Mouse (Mus musculus) myocyte (in vitro differentiated cells): ENCODE data around the gene Mfap4. TPM values are rescaled to one million over a fixed set of nuclear protein-coding genes. Genes with fewer than 3 reads are reported as not detected.

Source experiments
- H3K27me3 ChIP-seq: one replicate; pipeline ENCODE4 v1.6.1; 2011; ENCODE audit not compliant: control insufficient read depth, insufficient read depth, insufficient read length
- H3K36me3 ChIP-seq: one replicate; pipeline ENCODE4 v1.6.1; 2011; ENCODE audit not compliant: control insufficient read depth, insufficient read depth
- H3K4me2 ChIP-seq: one replicate; pipeline ENCODE4 v1.6.1; 2011; ENCODE audit warnings: low read depth, control low read depth
- H3K4me3 ChIP-seq: one replicate; pipeline ENCODE4 v1.5.1; 2011; ENCODE audit warnings: mild to moderate bottlenecking, control low read depth, moderate library complexity
- H3K79me2 ChIP-seq: one replicate; pipeline ENCODE4 v1.6.1; 2011; ENCODE audit not compliant: control insufficient read depth, insufficient read depth
- H3ac ChIP-seq: one replicate; pipeline ENCODE4 v1.6.1; 2011; ENCODE audit not compliant: control insufficient read depth, insufficient read length
- CEBPB ChIP-seq: IDR thresholded peaks from 2 replicates; pipeline ENCODE4 v1.6.1; 2011; ENCODE audit warnings: mild to moderate bottlenecking, moderate library complexity; ENCODE audit not compliant: poor library complexity, insufficient read depth, severe bottlenecking
- E2F4 ChIP-seq: IDR thresholded peaks from one replicate; pipeline ENCODE4 v1.6.1; 2011; ENCODE audit warnings: mild to moderate bottlenecking, control low read depth, moderate library complexity; ENCODE audit not compliant: insufficient read depth
- MAX ChIP-seq: IDR thresholded peaks from one replicate; pipeline ENCODE4 v1.6.1; 2011; ENCODE audit warnings: low read depth, mild to moderate bottlenecking, control low read depth
- MYOD1 ChIP-seq, 3 experiments: IDR thresholded peaks; one replicate each; pipeline ENCODE4 v1.6.1; 2011; ENCODE audit warnings: control low read depth in 2 of 3, low read depth in 2 of 3, mild to moderate bottlenecking in 2 of 3, moderate library complexity in 1 of 3; ENCODE audit not compliant: insufficient read length in 2 of 3, control insufficient read depth in 1 of 3
- MYOG ChIP-seq, 3 experiments: IDR thresholded peaks; one replicate each; pipeline ENCODE4 v1.6.1; 2011; ENCODE audit warnings: control low read depth in 2 of 3, low read depth in 2 of 3, mild to moderate bottlenecking in 2 of 3; ENCODE audit not compliant: insufficient read length in 2 of 3, control insufficient read depth in 1 of 3, insufficient read depth in 1 of 3
- POLR2A ChIP-seq: IDR thresholded peaks from one replicate; pipeline ENCODE4 v1.6.1; 2011; ENCODE audit warnings: low read depth, mild to moderate bottlenecking, control low read depth, moderate library complexity; ENCODE audit not compliant: insufficient read length
- POLR2AphosphoS2 ChIP-seq: IDR thresholded peaks from one replicate; pipeline ENCODE4 v1.6.1; 2011; ENCODE audit warnings: low read depth, control low read depth; ENCODE audit not compliant: insufficient read length
- REST ChIP-seq: IDR thresholded peaks from one replicate; pipeline ENCODE4 v1.6.1; 2011; ENCODE audit warnings: mild to moderate bottlenecking, control low read depth, moderate library complexity; ENCODE audit not compliant: insufficient read depth, insufficient read length
- SRF ChIP-seq: IDR thresholded peaks from one replicate; pipeline ENCODE4 v1.6.1; 2011; ENCODE audit warnings: low read depth; ENCODE audit not compliant: control insufficient read depth, insufficient read length
- TCF12 ChIP-seq: IDR thresholded peaks from one replicate; pipeline ENCODE4 v1.6.1; 2011; ENCODE audit warnings: mild to moderate bottlenecking, control low read depth; ENCODE audit not compliant: poor library complexity, insufficient read depth, severe bottlenecking
- TCF3 ChIP-seq: IDR thresholded peaks from one replicate; pipeline ENCODE4 v1.6.1; 2011; ENCODE audit warnings: low read depth, control low read depth; ENCODE audit not compliant: insufficient read length
- USF1 ChIP-seq: IDR thresholded peaks from one replicate; pipeline ENCODE4 v1.6.1; 2011; ENCODE audit warnings: low read depth, mild to moderate bottlenecking, control low read depth, moderate library complexity
- polyA plus RNA-seq: library from polyadenylated mRNA; unstranded; fragments of >200 nt; fragmentation: generic; extraction: Trizol; gene quantifications from one replicate; pipeline ENCODE4 v1.2.1, GENCODE M21; 2012; ENCODE audit warnings: missing spikeins

Gene Mfap4
- polyA plus RNA-seq, 1 experiment, result 1.1 TPM

GRCm38 (mm10) chr11:61441670-61442069, 43.6 kb upstream of the Mfap4 start:
- H3K79me2 ChIP-seq, result no peaks in the 10 kb centered on the region
- no peaks in the 10 kb centered on the region for H3K36me3 ChIP-seq
- no peak overlapping the region for H3K4me2 ChIP-seq
- H3K27me3 ChIP-seq, result peaks cover 6% of the 10 kb centered on the region
- TF ChIP-seq POLR2A (no peak), POLR2AphosphoS2 (no peak)
- H3ac ChIP-seq, result no peak overlapping the region
- H3K4me3 ChIP-seq, result no peak overlapping the region

- no peak overlapping the region for H3K4me3 ChIP-seq
- TF ChIP-seq TCF12, result no peak
- no peak for TF ChIP-seq MYOG (IDR thresholded peaks at IDR 0.05; ENCODE audit: control insufficient read depth in 1 of 3, insufficient read depth in 1 of 3, insufficient read length in 2 of 3, low read depth in 2 of 3)
- no peak for TF ChIP-seq REST
- TF ChIP-seq MYOD1 (IDR thresholded peaks at IDR 0.05; ENCODE audit: control insufficient read depth in 1 of 3, insufficient read length in 2 of 3, low read depth in 2 of 3), result no peak
- no peak for TF ChIP-seq USF1
- H3ac ChIP-seq, result no peak overlapping the region
- no peak overlapping the region for H3K4me2 ChIP-seq
- H3K27me3 ChIP-seq, result peaks cover 6% of the 10 kb centered on the region
- no peaks in the 10 kb centered on the region for H3K36me3 ChIP-seq
- no peaks in the 10 kb centered on the region for H3K79me2 ChIP-seq
Observed at GRCm38 (mm10) chr11:61443807-61444206, 41.4 kb upstream of the Mfap4 start.

- H3ac ChIP-seq, result no peak overlapping the region
- no peak overlapping the region for H3K4me3 ChIP-seq
- TF ChIP-seq USF1 (no peak), TCF3 (no peak), REST (no peak), CEBPB (no peak), POLR2AphosphoS2 (no peak), MYOG (IDR thresholded peaks at IDR 0.05; ENCODE audit: control insufficient read depth in 1 of 3, insufficient read depth in 1 of 3, insufficient read length in 2 of 3, low read depth in 2 of 3) (no peak), MYOD1 (IDR thresholded peaks at IDR 0.05; ENCODE audit: control insufficient read depth in 1 of 3, insufficient read length in 2 of 3, low read depth in 2 of 3) (no peak), TCF12 (no peak), SRF (no peak), POLR2A (no peak), MAX (no peak), E2F4 (no peak)
- H3K4me2 ChIP-seq, result no peak overlapping the region
- H3K36me3 ChIP-seq, result no peaks in the 10 kb centered on the region
- peaks cover 26% of the 10 kb centered on the region for H3K27me3 ChIP-seq
- no peaks in the 10 kb centered on the region for H3K79me2 ChIP-seq
Observed at GRCm38 (mm10) chr11:61447296-61447695, 37.9 kb upstream of the Mfap4 start.

GRCm38 (mm10) chr11:61448041-61448440, 37.2 kb upstream of the Mfap4 start:
- Histone ChIP-seq H3K4me2 (no peak overlapping the region), H3K36me3 (no peaks in the 10 kb centered on the region), H3ac (no peak overlapping the region), H3K27me3 (peaks cover 30% of the 10 kb centered on the region), H3K4me3 (no peak overlapping the region), H3K79me2 (no peaks in the 10 kb centered on the region)
- TF ChIP-seq MAX (no peak), E2F4 (no peak), CEBPB (no peak), MYOD1 (IDR thresholded peaks at IDR 0.05; ENCODE audit: control insufficient read depth in 1 of 3, insufficient read length in 2 of 3, low read depth in 2 of 3) (no peak), MYOG (IDR thresholded peaks at IDR 0.05; ENCODE audit: control insufficient read depth in 1 of 3, insufficient read depth in 1 of 3, insufficient read length in 2 of 3, low read depth in 2 of 3) (no peak), USF1 (no peak), REST (no peak), TCF3 (no peak), SRF (no peak), TCF12 (no peak)

- Histone ChIP-seq H3K27me3 (peaks cover 32% of the 10 kb centered on the region), H3K36me3 (no peaks in the 10 kb centered on the region), H3K4me2 (no peak overlapping the region), H3K79me2 (no peaks in the 10 kb centered on the region), H3K4me3 (no peak overlapping the region), H3ac (no peak overlapping the region)
- TF ChIP-seq CEBPB (no peak), USF1 (no peak), MYOG (IDR thresholded peaks at IDR 0.05; ENCODE audit: control insufficient read depth in 1 of 3, insufficient read depth in 1 of 3, insufficient read length in 2 of 3, low read depth in 2 of 3) (no peak), POLR2AphosphoS2 (no peak), MYOD1 (IDR thresholded peaks at IDR 0.05; ENCODE audit: control insufficient read depth in 1 of 3, insufficient read length in 2 of 3, low read depth in 2 of 3) (no peak), POLR2A (no peak), E2F4 (no peak), MAX (no peak)
Observed at GRCm38 (mm10) chr11:61448599-61449225, 36.5 kb upstream of the Mfap4 start.
